Mouse (Mus musculus) G1E (cell line): Measurements from ENCODE around the gene Psme1.

ENCODE experiments used
- CTCF ChIP-seq: IDR thresholded peaks from 2 replicates; pipeline ENCODE4 v1.5.1; 2012; ENCODE audit warnings: low read depth, low read length, inconsistent platforms, mixed read lengths
- GATA2 ChIP-seq: IDR thresholded peaks from 2 replicates; pipeline ENCODE4 v1.6.1; 2012; ENCODE audit warnings: low read depth, low read length, inconsistent platforms, borderline replicate concordance

DNA sequence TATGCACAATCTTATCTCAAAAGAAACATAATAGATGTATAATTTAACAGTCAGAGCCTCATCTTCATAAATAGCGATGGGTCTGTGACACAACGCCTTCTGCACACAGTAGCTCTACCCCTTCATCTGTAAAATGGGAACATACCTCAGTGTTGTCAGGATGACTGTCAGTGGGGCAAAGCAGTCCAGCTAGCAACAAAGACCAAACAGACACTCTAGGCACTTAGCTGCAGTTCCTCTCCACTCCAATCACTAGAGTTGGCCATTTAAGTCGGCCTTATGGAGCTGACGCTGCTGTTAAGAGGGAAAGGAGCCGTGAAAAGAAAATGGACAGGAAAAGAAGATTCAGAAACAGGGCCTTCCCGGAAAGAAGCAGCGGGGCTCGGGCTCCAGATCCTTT, 26.1 kb upstream of the Psme1 start:
- TF ChIP-seq CTCF (no peak), GATA2 (no peak)
